Mouse (Mus musculus) myocyte (in vitro differentiated cells): Measurements from ENCODE around the gene Olfr596.

Source experiments
- E2F4 ChIP-seq: IDR thresholded peaks from one replicate; pipeline ENCODE4 v1.6.1; 2011; ENCODE audit warnings: mild to moderate bottlenecking, control low read depth, moderate library complexity; ENCODE audit not compliant: insufficient read depth
- MAX ChIP-seq: IDR thresholded peaks from one replicate; pipeline ENCODE4 v1.6.1; 2011; ENCODE audit warnings: low read depth, mild to moderate bottlenecking, control low read depth
- MYOD1 ChIP-seq, 3 experiments: IDR thresholded peaks; one replicate each; pipeline ENCODE4 v1.6.1; 2011; ENCODE audit warnings: control low read depth in 2 of 3, low read depth in 2 of 3, mild to moderate bottlenecking in 2 of 3, moderate library complexity in 1 of 3; ENCODE audit not compliant: insufficient read length in 2 of 3, control insufficient read depth in 1 of 3
- MYOG ChIP-seq, 3 experiments: IDR thresholded peaks; one replicate each; pipeline ENCODE4 v1.6.1; 2011; ENCODE audit warnings: control low read depth in 2 of 3, low read depth in 2 of 3, mild to moderate bottlenecking in 2 of 3; ENCODE audit not compliant: insufficient read length in 2 of 3, control insufficient read depth in 1 of 3, insufficient read depth in 1 of 3
- POLR2A ChIP-seq: IDR thresholded peaks from one replicate; pipeline ENCODE4 v1.6.1; 2011; ENCODE audit warnings: low read depth, mild to moderate bottlenecking, control low read depth, moderate library complexity; ENCODE audit not compliant: insufficient read length
- POLR2AphosphoS2 ChIP-seq: IDR thresholded peaks from one replicate; pipeline ENCODE4 v1.6.1; 2011; ENCODE audit warnings: low read depth, control low read depth; ENCODE audit not compliant: insufficient read length
- TCF12 ChIP-seq: IDR thresholded peaks from one replicate; pipeline ENCODE4 v1.6.1; 2011; ENCODE audit warnings: mild to moderate bottlenecking, control low read depth; ENCODE audit not compliant: poor library complexity, insufficient read depth, severe bottlenecking
- TCF3 ChIP-seq: IDR thresholded peaks from one replicate; pipeline ENCODE4 v1.6.1; 2011; ENCODE audit warnings: low read depth, control low read depth; ENCODE audit not compliant: insufficient read length
- USF1 ChIP-seq: IDR thresholded peaks from one replicate; pipeline ENCODE4 v1.6.1; 2011; ENCODE audit warnings: low read depth, mild to moderate bottlenecking, control low read depth, moderate library complexity

DNA sequence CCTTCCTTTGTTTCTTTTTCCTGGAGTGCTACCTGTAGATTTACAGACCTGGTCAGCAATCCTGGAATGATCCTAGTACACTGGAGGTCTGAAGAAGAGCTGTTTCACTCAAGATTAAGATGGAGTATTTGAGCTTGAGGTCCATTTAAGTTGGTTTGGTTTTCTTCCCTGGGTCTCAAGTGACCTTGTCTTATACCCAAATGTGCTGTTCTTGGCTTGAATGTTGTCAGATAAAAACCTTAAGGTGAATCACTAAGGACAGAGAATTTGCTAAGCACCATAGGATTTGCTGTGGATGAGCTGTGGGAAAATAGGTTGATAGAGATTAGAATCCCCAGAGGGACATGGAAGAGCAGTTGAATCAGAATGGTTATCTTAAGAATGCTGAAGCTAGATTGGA, 44.1 kb downstream of the Olfr596 start, which contains the start of gene Olfr600:
- TF ChIP-seq POLR2A (no peak), POLR2AphosphoS2 (no peak), USF1 (no peak), E2F4 (no peak), TCF12 (no peak), MAX (no peak), MYOD1 (IDR thresholded peaks at IDR 0.05; ENCODE audit: control insufficient read depth in 1 of 3, insufficient read length in 2 of 3, low read depth in 2 of 3) (no peak), TCF3 (no peak), MYOG (IDR thresholded peaks at IDR 0.05; ENCODE audit: control insufficient read depth in 1 of 3, insufficient read depth in 1 of 3, insufficient read length in 2 of 3, low read depth in 2 of 3) (no peak)
